ENCODE assay signal across 13 mouse cellular contexts in the genomic region with DNA sequence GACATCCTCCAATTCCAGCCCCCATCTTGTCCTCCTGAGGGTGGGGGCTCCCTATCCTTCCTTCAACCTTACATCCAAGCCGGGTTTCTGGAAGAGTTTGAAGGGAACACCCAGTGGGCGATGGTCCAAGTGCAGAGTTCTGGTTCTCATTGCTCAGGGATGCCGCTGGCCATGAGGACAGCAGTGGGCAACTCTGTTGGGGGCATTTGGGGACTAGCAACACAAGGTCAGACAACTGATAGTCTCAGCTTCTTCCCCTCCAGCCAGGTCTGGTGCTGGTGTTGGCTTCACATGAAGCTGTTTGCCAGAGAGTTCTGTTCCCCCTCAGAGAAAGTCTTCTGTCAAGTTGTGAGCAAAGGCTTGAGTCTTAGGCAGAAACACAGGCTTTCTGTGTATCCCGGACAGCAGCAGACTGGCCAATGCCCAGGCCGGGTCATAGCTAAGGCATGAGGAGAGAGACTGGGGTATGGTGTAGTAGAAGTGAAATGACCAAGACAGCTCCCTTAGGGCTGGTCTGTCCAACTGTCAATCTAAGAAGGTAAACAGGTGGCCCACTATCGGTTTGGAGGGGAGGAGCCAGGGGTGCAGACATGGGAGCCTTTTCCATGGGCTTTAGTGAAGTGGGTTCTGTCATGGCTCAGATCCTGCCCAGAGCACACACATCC. TPM values are rescaled to one million over a fixed set of nuclear protein-coding genes. Genes with fewer than 3 reads are reported as not detected.
DNase-seq lines count a peak whose midpoint lies in the region; ATAC-seq and TF ChIP-seq lines count a peak whose summit lies in the region.
"Had no signal": no experiment of that assay in that cellular context is flagged by ENCODE, and none has a peak within 500 bp of the region (broad histone marks: within the 10 kb centered on the region; RNA-seq: fewer than 3 reads in every experiment).

No protein-coding gene starts in this region.

- no peaks in the 10 kb centered on the region for H3K27me3 ChIP-seq in kidney, postnatal 0 days (ENCODE audit: insufficient read depth, low read length)
- H3K27me3 ChIP-seq in myocyte (ENCODE audit: control insufficient read depth, insufficient read depth, insufficient read length): no peaks in the 10 kb centered on the region
- peaks cover 24% of the 10 kb centered on the region; the same call in 1 of the 2 replicates for H3K27me3 ChIP-seq in liver, embryonic 12.5 days (replicated peaks)
- H3K27me3 ChIP-seq in hindbrain, embryonic 11.5 days (ENCODE audit: control insufficient read depth, insufficient read depth, low read length): no peaks in the 10 kb centered on the region
- H3K27me3 ChIP-seq: limb, embryonic 12.5 days had no signal

- no peak overlapping the region for H3ac ChIP-seq in myocyte (ENCODE audit: control insufficient read depth, insufficient read length)

- H3K4me3 ChIP-seq in kidney, postnatal 0 days (replicated peaks; ENCODE audit: low read depth, low read length): no peak overlapping the region
- peak overlapping the region; percentile 71 for H3K4me3 ChIP-seq in gastrocnemius, adult 2 months
- H3K4me3 ChIP-seq in myocyte: no peak overlapping the region
- no peak overlapping the region for H3K4me3 ChIP-seq in liver, embryonic 12.5 days
- no peak overlapping the region for H3K4me3 ChIP-seq in hindbrain, embryonic 11.5 days (ENCODE audit: low read depth, low read length)

- no peaks in the 10 kb centered on the region for H3K36me3 ChIP-seq in kidney, postnatal 0 days (ENCODE audit: insufficient read depth, low read length)
- H3K36me3 ChIP-seq in myocyte (ENCODE audit: control insufficient read depth, insufficient read depth): no peaks in the 10 kb centered on the region
- H3K36me3 ChIP-seq in liver, embryonic 12.5 days: no peaks in the 10 kb centered on the region
- no peaks in the 10 kb centered on the region for H3K36me3 ChIP-seq in hindbrain, embryonic 11.5 days (ENCODE audit: control insufficient read depth, insufficient read depth, low read length)
- H3K36me3 ChIP-seq: limb, embryonic 12.5 days had no signal

- ATAC-seq in kidney, postnatal 0 days (replicated peaks; ENCODE audit: low FRiP score, low read depth): no peak
- no peak for ATAC-seq in liver, embryonic 12.5 days
- ATAC-seq in hindbrain, embryonic 11.5 days (ENCODE audit: low FRiP score): no peak

- H3K4me2 ChIP-seq in kidney, postnatal 0 days (ENCODE audit: low read length): 0 out of 2 replicates have a peak overlapping the region, but pooled peaks have one; percentile 5
- H3K4me2 ChIP-seq in myocyte (ENCODE audit: low read depth): peak overlapping the region; percentile 38
- no peak overlapping the region for H3K4me2 ChIP-seq in liver, embryonic 12.5 days
- no peak overlapping the region for H3K4me2 ChIP-seq in hindbrain, embryonic 11.5 days (replicated peaks; ENCODE audit: low read depth, low read length)

- peaks cover 12% of the 10 kb centered on the region; the same call in 1 of the 2 replicates for H3K4me1 ChIP-seq in kidney, postnatal 0 days (replicated peaks; ENCODE audit: insufficient read depth, low read length)
- H3K4me1 ChIP-seq in liver, embryonic 12.5 days: peaks cover 17% of the 10 kb centered on the region
- H3K4me1 ChIP-seq in hindbrain, embryonic 11.5 days (replicated peaks; ENCODE audit: control insufficient read depth, insufficient read depth, low read length): no peaks in the 10 kb centered on the region

- TF ChIP-seq POLR2A in myocyte (IDR thresholded peaks at IDR 0.05; ENCODE audit: insufficient read length, low read depth): no peak

- no peak for DNase-seq in kidney, postnatal 0 days (ENCODE audit: low spot score)
- no peak for DNase-seq in kidney, postnatal 36 days
- peak; percentile 67 to 71 for DNase-seq in cerebellum, adult 18-20 months
- peak; percentile 78 for DNase-seq in gastrocnemius, adult 2 months
- no peak for DNase-seq in layer of hippocampus, postnatal 14 days (ENCODE audit: low spot score in 2 of 2)
- DNase-seq in hindbrain, embryonic 11.5 days (ENCODE audit: low spot score): no peak
- DNase-seq: embryo, embryonic 11 days; kidney, adult 18-20 months had no signal

- no peaks in the 10 kb centered on the region for H3K79me2 ChIP-seq in myocyte (ENCODE audit: control insufficient read depth, insufficient read depth)

- H3K9me3 ChIP-seq in kidney, postnatal 0 days (replicated peaks; ENCODE audit: low read length): no peaks in the 10 kb centered on the region
- no peaks in the 10 kb centered on the region for H3K9me3 ChIP-seq in liver, embryonic 12.5 days (replicated peaks)
- no peaks in the 10 kb centered on the region for H3K9me3 ChIP-seq in hindbrain, embryonic 11.5 days (ENCODE audit: control insufficient read depth, low read length)
- H3K9me3 ChIP-seq: limb, embryonic 12.5 days had no signal

- no peak overlapping the region for H3K27ac ChIP-seq in kidney, postnatal 0 days
- H3K27ac ChIP-seq in gastrocnemius, adult 2 months: peak overlapping the region; percentile 86
- no peak overlapping the region for H3K27ac ChIP-seq in liver, embryonic 12.5 days
- no peak overlapping the region for H3K27ac ChIP-seq in hindbrain, embryonic 11.5 days (ENCODE audit: low read depth, low read length)

- H3K9ac ChIP-seq in kidney, postnatal 0 days (ENCODE audit: low read depth, low read length): no peak overlapping the region
- no peak overlapping the region for H3K9ac ChIP-seq in liver, embryonic 12.5 days
- no peak overlapping the region for H3K9ac ChIP-seq in hindbrain, embryonic 11.5 days (ENCODE audit: low read depth, low read length)
- H3K9ac ChIP-seq: limb, embryonic 12.5 days had no signal

- 82% methylated on average over 6 of the region's 6 CpGs for WGBS in kidney, postnatal 0 days
- WGBS in liver, embryonic 12.5 days (ENCODE audit: insufficient replicate concordance): 69% methylated on average over 6 of the region's 6 CpGs
- WGBS in hindbrain, embryonic 11.5 days: 87% methylated on average over 6 of the region's 6 CpGs

- intact Hi-C loops in gastrocnemius, adult 2 months (cut with DNase I): no loop called here

- TF ChIP-seq CTCF in kidney, postnatal 0 days (IDR thresholded peaks at IDR 0.05; ENCODE audit: low read depth): no peak
- TF ChIP-seq CTCF in gastrocnemius, adult 2 months (IDR thresholded peaks at IDR 0.05): no peak

TF ChIP-seq in myocyte, 11 proteins besides CTCF, POLR2A, EP300 and RAD21:
- TF ChIP-seq POLR2AphosphoS2 (IDR thresholded peaks at IDR 0.05; ENCODE audit: insufficient read length, low read depth) (no peak), TCF3 (IDR thresholded peaks at IDR 0.05; ENCODE audit: insufficient read length, low read depth) (no peak), MYOD1 (IDR thresholded peaks at IDR 0.05; ENCODE audit: control insufficient read depth in 1 of 3, insufficient read length in 2 of 3, low read depth in 2 of 3) (peak in 1 of 3 experiments; percentile 35), MYOG (IDR thresholded peaks at IDR 0.05; ENCODE audit: control insufficient read depth in 1 of 3, insufficient read depth in 1 of 3, insufficient read length in 2 of 3, low read depth in 2 of 3) (no peak), SRF (IDR thresholded peaks at IDR 0.05; ENCODE audit: control insufficient read depth, insufficient read length, low read depth) (no peak), MAX (IDR thresholded peaks at IDR 0.05; ENCODE audit: low read depth) (no peak), E2F4 (IDR thresholded peaks at IDR 0.05; ENCODE audit: insufficient read depth) (no peak)
TF ChIP-seq in myocyte: peak in this region for 1.

RNA-seq across cellular contexts. Expression of a gene that starts 0.8 kb away (rescaled TPM):
- 3.5 and 3.8 TPM in 2 replicates for polyA plus RNA-seq in kidney, postnatal 0 days (2015; fragmentation: Nextera tagmentation; extraction: Ambion mirVana)
- total RNA-seq in gastrocnemius, adult 2 months (2021): 1 to 10 TPM; 2.7 to 2.8 TPM
- 4.4 TPM for polyA plus RNA-seq in myocyte (2012; fragmentation: generic; extraction: Trizol)
- not detected in 2 replicates for polyA plus RNA-seq in liver, embryonic 12.5 days (2016; fragmentation: Nextera tagmentation; extraction: Ambion mirVana)
- total RNA-seq in layer of hippocampus, postnatal 14 days (2021): 1 to 10 TPM in 1 of 2 experiments, under 1 TPM in 1; 0.88 to 1.1 TPM
- polyA plus RNA-seq in hindbrain, embryonic 11.5 days (2014; fragmentation: Nextera tagmentation; extraction: Ambion mirVana): 0.26 and 0.47 TPM in 2 replicates

RNA-seq across cellular contexts. Expression of a gene that starts 13.2 kb away (rescaled TPM):
- not detected in 2 replicates for polyA plus RNA-seq in kidney, postnatal 0 days (2015; fragmentation: Nextera tagmentation; extraction: Ambion mirVana)
- not detected for total RNA-seq in gastrocnemius, adult 2 months (2021)
- polyA plus RNA-seq in myocyte (2012; fragmentation: generic; extraction: Trizol): not detected
- polyA plus RNA-seq in liver, embryonic 12.5 days (2016; fragmentation: Nextera tagmentation; extraction: Ambion mirVana): not detected in 2 replicates
- total RNA-seq in layer of hippocampus, postnatal 14 days (2021): not detected
- polyA plus RNA-seq in hindbrain, embryonic 11.5 days (2014; fragmentation: Nextera tagmentation; extraction: Ambion mirVana): not detected in 2 replicates
- polyA plus RNA-seq: gonadal fat pad, adult 2 months; limb, embryonic 12.5 days; midbrain, embryonic 11.5 days had no signal

RNA-seq across cellular contexts. Expression of a gene that starts 17.7 kb away (rescaled TPM):
- polyA plus RNA-seq in kidney, postnatal 0 days (2015; fragmentation: Nextera tagmentation; extraction: Ambion mirVana): 7.7 and 8.7 TPM in 2 replicates
- total RNA-seq in gastrocnemius, adult 2 months (2021): 1 to 10 TPM; 1.4 to 1.5 TPM
- 4.4 TPM for polyA plus RNA-seq in myocyte (2012; fragmentation: generic; extraction: Trizol)
- 2.9 and 3.1 TPM in 2 replicates for polyA plus RNA-seq in liver, embryonic 12.5 days (2016; fragmentation: Nextera tagmentation; extraction: Ambion mirVana)
- total RNA-seq in layer of hippocampus, postnatal 14 days (2021): 1 to 10 TPM; 5.4 to 7.2 TPM
- polyA plus RNA-seq in hindbrain, embryonic 11.5 days (2014; fragmentation: Nextera tagmentation; extraction: Ambion mirVana): 2.1 and 3.7 TPM in 2 replicates

Comparison
In these comparisons a context has a peak if more than half of its experiments do, and no peak if none do; other contexts are left out.
1. DNase-seq: peak in cerebellum, adult 18-20 months (2 of 2) and gastrocnemius, adult 2 months (single experiment); none in kidney, postnatal 0 days (single experiment), kidney, postnatal 36 days (0 of 2), layer of hippocampus, postnatal 14 days (0 of 2) and hindbrain, embryonic 11.5 days (single experiment).
2. H3K4me2 ChIP-seq: peak in kidney, postnatal 0 days (single experiment) and myocyte (single experiment); none in liver, embryonic 12.5 days (single experiment) and hindbrain, embryonic 11.5 days (single experiment).